In genomic region chr16:95138809-95139208, GRCm38 (mm10) we compare ENCODE assay signal across 17 mouse cellular contexts.
A peak's percentile ranks its signal among the peaks of the same experiment; 100 is the strongest.
DNase-seq lines count a peak whose midpoint lies in the region; ATAC-seq lines count a peak whose summit lies in the region.
"Had no signal": no experiment of that assay in that cellular context is flagged by ENCODE, and none has a peak within 500 bp of the region (broad histone marks: within the 10 kb centered on the region; RNA-seq: fewer than 3 reads in every experiment).

No protein-coding gene starts in this region.

- peak; percentile 15 for DNase-seq in forebrain, embryonic 14.5 days (ENCODE audit: low spot score)
- no peak for DNase-seq in kidney, adult 8-10 months
- DNase-seq in midbrain, embryonic 10.5 days (ENCODE audit: low spot score), result no peak
- DNase-seq: adrenal gland, postnatal 10 days; cerebellum, adult 11-12 months; cerebellum, adult 9-10 months; cerebellum, postnatal 25 days; gastrocnemius, adult 2 months; gastrocnemius, postnatal 25 days had no signal

- no peaks in the 10 kb centered on the region for H3K36me3 ChIP-seq in forebrain, embryonic 14.5 days (ENCODE audit: control insufficient read depth, insufficient read depth, low read length)
- no peaks in the 10 kb centered on the region for H3K36me3 ChIP-seq in forebrain, embryonic 12.5 days (replicated peaks)
- no peaks in the 10 kb centered on the region for H3K36me3 ChIP-seq in kidney, embryonic 15.5 days
- H3K36me3 ChIP-seq in midbrain, embryonic 15.5 days (replicated peaks), result no peaks in the 10 kb centered on the region
- H3K36me3 ChIP-seq in midbrain, embryonic 10.5 days, result no peaks in the 10 kb centered on the region
- H3K36me3 ChIP-seq: forebrain, embryonic 10.5 days; heart, embryonic 12.5 days; hindbrain, embryonic 10.5 days; hindbrain, embryonic 15.5 days had no signal

- no peak overlapping the region for H3K9ac ChIP-seq in forebrain, embryonic 14.5 days (ENCODE audit: low read length)
- no peak overlapping the region for H3K9ac ChIP-seq in forebrain, embryonic 12.5 days
- no peak overlapping the region for H3K9ac ChIP-seq in kidney, embryonic 15.5 days
- H3K9ac ChIP-seq in midbrain, embryonic 15.5 days, result no peak overlapping the region
- H3K9ac ChIP-seq: heart, embryonic 12.5 days; hindbrain, embryonic 15.5 days had no signal

- H3K9me3 ChIP-seq in forebrain, embryonic 14.5 days (replicated peaks; ENCODE audit: control insufficient read depth, low read length), result no peaks in the 10 kb centered on the region
- H3K9me3 ChIP-seq in forebrain, embryonic 12.5 days, result no peaks in the 10 kb centered on the region
- H3K9me3 ChIP-seq in kidney, embryonic 15.5 days (replicated peaks), result no peaks in the 10 kb centered on the region
- no peaks in the 10 kb centered on the region for H3K9me3 ChIP-seq in midbrain, embryonic 15.5 days
- no peaks in the 10 kb centered on the region for H3K9me3 ChIP-seq in midbrain, embryonic 10.5 days (replicated peaks)
- H3K9me3 ChIP-seq: forebrain, embryonic 10.5 days; heart, embryonic 12.5 days; hindbrain, embryonic 10.5 days; hindbrain, embryonic 15.5 days had no signal

- no peaks in the 10 kb centered on the region for H3K27me3 ChIP-seq in forebrain, embryonic 14.5 days (replicated peaks; ENCODE audit: control insufficient read depth, insufficient read depth, low read length)
- H3K27me3 ChIP-seq in forebrain, embryonic 12.5 days, result no peaks in the 10 kb centered on the region
- H3K27me3 ChIP-seq in kidney, embryonic 15.5 days, result no peaks in the 10 kb centered on the region
- H3K27me3 ChIP-seq in midbrain, embryonic 15.5 days (replicated peaks), result no peaks in the 10 kb centered on the region
- H3K27me3 ChIP-seq in midbrain, embryonic 10.5 days (ENCODE audit: low read depth, poor library complexity, severe bottlenecking), result no peaks in the 10 kb centered on the region
- H3K27me3 ChIP-seq: heart, embryonic 12.5 days; hindbrain, embryonic 15.5 days had no signal

- no peak overlapping the region for H3K4me3 ChIP-seq in forebrain, embryonic 14.5 days (ENCODE audit: low read depth, low read length)
- H3K4me3 ChIP-seq in forebrain, embryonic 12.5 days (replicated peaks), result no peak overlapping the region
- H3K4me3 ChIP-seq in kidney, embryonic 15.5 days (replicated peaks), result no peak overlapping the region
- no peak overlapping the region for H3K4me3 ChIP-seq in midbrain, embryonic 15.5 days
- H3K4me3 ChIP-seq in midbrain, embryonic 10.5 days, result no peak overlapping the region
- H3K4me3 ChIP-seq: forebrain, embryonic 10.5 days; gastrocnemius, adult 2 months; heart, embryonic 12.5 days; hindbrain, embryonic 10.5 days; hindbrain, embryonic 15.5 days had no signal

- H3K4me2 ChIP-seq in forebrain, embryonic 14.5 days (ENCODE audit: low read length), result no peak overlapping the region
- H3K4me2 ChIP-seq in forebrain, embryonic 12.5 days, result no peak overlapping the region
- no peak overlapping the region for H3K4me2 ChIP-seq in kidney, embryonic 15.5 days
- H3K4me2 ChIP-seq in midbrain, embryonic 15.5 days, result no peak overlapping the region
- H3K4me2 ChIP-seq: heart, embryonic 12.5 days; hindbrain, embryonic 15.5 days had no signal

- ATAC-seq in forebrain, embryonic 14.5 days, result no peak
- ATAC-seq in forebrain, embryonic 12.5 days (ENCODE audit: low FRiP score), result no peak
- peak; percentile 70 for ATAC-seq in kidney, embryonic 15.5 days (replicated peaks; ENCODE audit: low FRiP score)
- ATAC-seq in midbrain, embryonic 15.5 days (replicated peaks), result 0 out of 2 replicates have a peak, but pooled peaks have one; percentile 75
- ATAC-seq in erythroid progenitor cell, adult 5-6 weeks (replicated peaks; ENCODE audit: low FRiP score, poor library complexity, severe bottlenecking), result no peak

- 73% methylated on average over 3 of the region's 3 CpGs for whole genome bisulfite sequencing in forebrain, embryonic 14.5 days
- 77% methylated on average over 3 of the region's 3 CpGs for WGBS in forebrain, embryonic 12.5 days
- WGBS in kidney, embryonic 15.5 days, result 41% methylated on average over 3 of the region's 3 CpGs
- 59% methylated on average over 3 of the region's 3 CpGs for whole genome bisulfite sequencing in midbrain, embryonic 15.5 days
- 79% methylated on average over 3 of the region's 3 CpGs for WGBS in midbrain, embryonic 10.5 days

- H3K27ac ChIP-seq in forebrain, embryonic 14.5 days (ENCODE audit: low read depth, low read length), result no peak overlapping the region
- no peak overlapping the region for H3K27ac ChIP-seq in forebrain, embryonic 12.5 days
- H3K27ac ChIP-seq in kidney, embryonic 15.5 days, result no peak overlapping the region
- H3K27ac ChIP-seq in midbrain, embryonic 15.5 days, result no peak overlapping the region
- H3K27ac ChIP-seq in midbrain, embryonic 10.5 days (replicated peaks), result no peak overlapping the region
- H3K27ac ChIP-seq: forebrain, embryonic 10.5 days; gastrocnemius, adult 2 months; hindbrain, embryonic 10.5 days; hindbrain, embryonic 15.5 days had no signal

- no peaks in the 10 kb centered on the region for H3K4me1 ChIP-seq in forebrain, embryonic 14.5 days (ENCODE audit: control insufficient read depth, insufficient read depth, low read length)
- H3K4me1 ChIP-seq in forebrain, embryonic 12.5 days, result peaks cover 9% of the 10 kb centered on the region; the same call in 1 of the 2 replicates
- H3K4me1 ChIP-seq in kidney, embryonic 15.5 days, result no peaks in the 10 kb centered on the region
- peaks cover 17% of the 10 kb centered on the region for H3K4me1 ChIP-seq in midbrain, embryonic 15.5 days
- peaks cover 6% of the 10 kb centered on the region; the same call in 1 of the 2 replicates for H3K4me1 ChIP-seq in midbrain, embryonic 10.5 days
- H3K4me1 ChIP-seq: heart, embryonic 12.5 days had no signal

Comparison
In these comparisons a context has a peak if more than half of its experiments do, and no peak if none do; other contexts are left out.
1. ATAC-seq: peak in kidney, embryonic 15.5 days (single experiment) and midbrain, embryonic 15.5 days (single experiment); none in forebrain, embryonic 14.5 days (single experiment), forebrain, embryonic 12.5 days (single experiment) and erythroid progenitor cell, adult 5-6 weeks (single experiment).